Mouse (Mus musculus): Measurements from ENCODE around the gene Gm39566.

Gene Gm39566

GRCm38 (mm10) chr11:69795168-69795982 lies 19.7 kb downstream of the Gm39566 start, which contains the start of gene Chrnb1:
Gene Chrnb1, minus strand, starts transcription at chr11:69795943.
- peak; percentile 90 to 92 for DNase-seq

- no peak for DNase-seq
These were observed 21.7 kb downstream of the Gm39566 start for GRCm38 (mm10) chr11:69793429-69793828.

GRCm38 (mm10) chr11:69791420-69791819 lies 23.7 kb downstream of the Gm39566 start:
- no peak for DNase-seq

GRCm38 (mm10) chr11:69789431-69789830 lies 25.7 kb downstream of the Gm39566 start:
- DNase-seq = no peak

DNA sequence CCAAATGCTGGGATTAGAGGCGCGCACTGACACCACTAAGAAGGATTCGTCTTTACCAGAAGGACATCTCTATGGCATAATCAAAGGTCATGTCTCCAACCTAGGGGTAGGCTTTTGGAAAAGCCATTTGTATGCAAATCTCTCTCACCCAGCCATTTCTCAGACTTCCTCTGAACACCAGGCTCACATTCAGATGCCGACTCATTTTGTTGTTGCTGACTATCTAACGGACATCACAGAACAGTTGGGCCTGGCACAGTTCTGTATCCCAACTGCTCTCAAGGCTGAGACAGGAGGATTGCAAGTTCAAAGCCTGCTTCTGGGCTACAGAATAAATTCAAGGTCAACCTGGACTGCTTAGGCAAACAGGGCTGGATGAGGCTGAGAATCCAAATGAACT lies 27.8 kb downstream of the Gm39566 start:
- DNase-seq = no peak

DNA sequence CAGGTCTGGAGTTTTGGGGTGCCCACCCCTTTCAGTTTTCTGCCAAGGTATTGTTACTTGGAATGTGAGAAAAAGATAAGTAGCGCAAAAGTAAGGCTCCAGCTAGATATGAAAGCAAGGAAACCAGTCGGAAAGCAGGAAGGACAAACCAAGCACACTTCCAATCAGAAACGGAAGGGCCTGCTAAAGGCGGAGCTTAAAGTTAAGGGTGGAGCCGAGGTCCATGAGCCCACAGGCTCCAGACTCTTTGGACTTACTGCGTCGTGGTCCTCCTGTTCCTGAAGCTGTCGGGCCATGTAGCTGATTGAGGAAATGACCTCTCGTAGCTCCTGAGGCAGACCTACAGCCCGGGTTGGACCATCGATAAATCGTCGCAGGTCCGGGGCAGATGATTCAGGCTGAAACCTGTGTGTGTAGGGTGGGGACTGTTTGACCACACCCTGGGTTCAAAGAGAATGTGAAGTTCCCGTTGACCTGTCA lies 30.3 kb downstream of the Gm39566 start:
- no peak for DNase-seq

DNA sequence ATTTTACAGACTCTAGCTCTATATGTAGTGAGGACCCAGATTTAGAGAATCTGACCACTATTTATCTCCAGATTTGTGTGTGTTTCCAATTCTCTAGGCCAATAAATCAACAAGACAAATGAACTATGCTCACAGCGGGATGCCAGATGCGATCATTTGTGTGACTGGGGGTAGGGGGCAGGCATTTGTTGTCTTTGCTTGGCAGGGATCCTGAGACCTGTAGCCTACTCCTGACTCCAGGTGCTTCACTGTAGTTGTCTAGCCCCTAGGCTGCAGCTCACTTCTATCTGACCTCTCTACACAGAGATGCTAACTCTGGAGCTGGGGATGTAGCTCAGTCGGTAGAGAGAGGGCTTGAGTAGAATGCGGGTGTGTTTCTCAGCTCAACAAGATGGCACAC lies 33.3 kb downstream of the Gm39566 start:
- no peak for DNase-seq

GRCm38 (mm10) chr11:69778985-69779384 lies 36.1 kb downstream of the Gm39566 start:
- no peak for DNase-seq

DNA sequence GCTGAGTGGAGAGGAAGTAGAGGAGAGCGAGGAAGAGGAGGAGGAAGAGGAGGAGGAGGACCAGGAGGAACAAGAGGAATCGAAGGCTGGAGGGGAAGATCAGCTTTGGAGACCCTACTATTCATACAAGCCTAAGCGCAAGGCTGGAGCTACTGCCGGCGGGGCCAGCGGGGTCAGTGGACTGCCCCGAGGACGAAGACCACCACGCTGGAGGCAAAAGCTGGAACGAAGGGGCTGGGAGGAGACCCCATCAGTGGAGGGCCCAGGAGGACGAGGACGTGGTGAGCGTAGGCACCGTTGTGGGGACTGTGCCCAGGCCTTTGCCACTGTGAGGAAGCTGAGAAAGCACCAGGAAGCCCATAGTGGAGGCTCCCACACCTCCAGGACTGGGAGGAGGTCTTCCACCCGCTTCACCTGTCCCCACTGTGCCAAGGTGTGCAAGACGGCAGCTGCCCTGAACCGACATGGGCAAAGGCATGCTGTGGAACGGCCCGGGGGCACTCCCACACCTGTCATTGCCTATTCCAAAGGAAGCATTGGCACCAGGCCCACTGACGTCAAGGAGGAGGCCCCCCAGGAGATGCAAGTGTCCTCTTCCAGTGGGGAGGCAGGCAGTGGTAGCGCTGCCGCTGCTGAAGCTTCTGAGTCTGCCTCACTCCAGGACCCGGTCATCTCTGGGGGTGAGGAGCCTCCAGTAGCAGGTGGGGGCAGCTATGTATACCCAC lies 36.7 kb downstream of the Gm39566 start:
- no peak for DNase-seq

DNA sequence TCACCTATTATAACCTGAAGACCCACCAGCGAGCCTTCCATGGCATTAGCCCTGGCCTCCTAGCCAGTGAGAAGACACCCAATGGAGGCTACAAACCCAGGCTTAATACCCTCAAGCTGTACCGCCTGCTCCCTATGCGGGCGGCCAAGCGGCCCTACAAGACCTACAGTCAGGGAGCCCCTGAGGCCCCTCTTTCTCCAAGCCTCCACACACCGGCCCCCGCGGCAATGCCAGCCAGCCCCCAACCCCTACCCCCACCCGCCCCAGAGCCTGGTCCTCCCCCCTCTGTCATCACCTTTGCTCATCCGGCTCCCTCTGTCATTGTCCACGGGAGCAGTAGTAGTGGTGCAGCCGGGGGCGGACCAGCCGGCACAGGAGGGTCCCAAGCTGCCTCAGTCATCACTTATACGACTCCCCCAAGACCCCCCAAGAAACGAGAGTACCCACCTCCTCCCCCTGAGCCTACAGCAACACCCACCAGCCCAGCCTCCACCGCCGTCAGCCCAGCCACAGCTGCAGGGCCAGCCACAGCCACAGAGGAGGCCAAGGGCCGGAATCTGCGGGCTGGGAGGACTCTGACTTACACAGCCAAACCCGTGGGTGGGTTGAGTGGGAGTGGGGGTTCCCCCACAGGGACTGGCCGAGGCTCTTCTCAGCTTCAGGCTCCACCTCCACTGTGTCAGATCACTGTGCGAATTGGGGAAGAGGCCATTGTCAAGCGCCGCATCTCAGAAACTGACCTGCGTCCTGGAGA lies 37.4 kb downstream of the Gm39566 start:
- DNase-seq = no peak

GRCm38 (mm10) chr11:69776488-69776887 lies 38.6 kb downstream of the Gm39566 start:
- DNase-seq = no peak

- DNase-seq = no peak
These were observed 39.4 kb downstream of the Gm39566 start for GRCm38 (mm10) chr11:69775716-69776115.

DNA sequence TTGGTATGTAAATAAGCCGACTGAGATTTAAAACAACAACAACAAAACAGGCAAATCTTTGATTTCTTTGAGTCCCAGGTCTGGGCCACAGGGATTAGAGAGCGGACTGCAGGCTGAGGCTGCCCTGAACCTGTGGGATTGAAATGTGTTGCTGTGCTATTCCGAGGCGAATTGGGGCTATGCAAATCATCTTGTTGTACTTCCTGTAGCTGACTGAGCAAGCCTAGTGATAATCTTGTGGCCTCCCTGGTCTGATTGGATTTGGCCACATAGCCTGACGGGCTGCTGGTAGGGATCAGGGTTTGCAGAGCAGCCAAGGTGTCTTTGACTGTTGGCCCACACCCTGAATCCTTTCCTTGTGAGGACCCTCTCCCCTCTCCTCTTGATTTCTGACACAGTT lies 40.1 kb downstream of the Gm39566 start:
- DNase-seq = no peak

DNA sequence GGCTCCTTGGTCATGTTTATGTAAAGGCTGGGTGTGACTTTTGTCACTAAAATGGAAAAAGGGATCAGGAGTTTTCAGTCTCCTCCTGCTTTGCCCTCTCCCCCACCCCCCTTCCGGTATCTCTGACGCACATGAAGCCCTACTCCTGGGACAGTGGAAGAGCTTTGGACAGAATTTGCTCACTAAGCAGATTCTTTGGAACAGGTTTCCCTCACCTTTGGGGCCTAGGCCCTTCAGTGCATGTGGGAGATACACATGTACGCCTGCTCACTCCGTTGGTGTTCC lies 47.5 kb downstream of the Gm39566 start:
- DNase-seq = no peak

GRCm38 (mm10) chr11:69766872-69767624 lies 48.0 kb downstream of the Gm39566 start:
- no peak for DNase-seq

DNA sequence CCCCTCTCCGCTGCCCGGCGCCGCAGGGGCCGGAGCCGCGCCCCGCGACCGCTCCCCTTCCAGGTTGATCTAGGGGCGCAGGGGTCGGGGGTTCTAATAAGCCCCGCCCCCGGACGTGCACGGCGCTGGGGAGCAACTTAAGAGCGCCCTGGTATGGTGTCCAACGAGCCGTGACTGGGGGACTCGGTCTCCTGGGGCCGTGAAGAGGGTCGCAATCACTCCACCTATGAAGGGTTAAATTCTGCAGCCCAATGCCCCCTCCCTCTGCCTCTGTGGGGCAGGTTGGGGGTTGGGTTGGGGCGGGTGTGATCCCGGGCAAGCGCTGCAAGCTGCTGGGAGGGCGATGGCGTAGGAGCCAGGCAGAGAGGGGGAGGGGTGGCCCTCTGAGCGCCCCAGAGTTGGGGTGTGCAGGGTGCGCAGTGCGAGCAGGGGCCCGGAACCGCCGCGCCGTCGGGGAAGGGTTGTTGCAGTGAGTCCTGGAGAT lies 48.9 kb downstream of the Gm39566 start:
- peak; percentile 68 to 75 for DNase-seq

DNA sequence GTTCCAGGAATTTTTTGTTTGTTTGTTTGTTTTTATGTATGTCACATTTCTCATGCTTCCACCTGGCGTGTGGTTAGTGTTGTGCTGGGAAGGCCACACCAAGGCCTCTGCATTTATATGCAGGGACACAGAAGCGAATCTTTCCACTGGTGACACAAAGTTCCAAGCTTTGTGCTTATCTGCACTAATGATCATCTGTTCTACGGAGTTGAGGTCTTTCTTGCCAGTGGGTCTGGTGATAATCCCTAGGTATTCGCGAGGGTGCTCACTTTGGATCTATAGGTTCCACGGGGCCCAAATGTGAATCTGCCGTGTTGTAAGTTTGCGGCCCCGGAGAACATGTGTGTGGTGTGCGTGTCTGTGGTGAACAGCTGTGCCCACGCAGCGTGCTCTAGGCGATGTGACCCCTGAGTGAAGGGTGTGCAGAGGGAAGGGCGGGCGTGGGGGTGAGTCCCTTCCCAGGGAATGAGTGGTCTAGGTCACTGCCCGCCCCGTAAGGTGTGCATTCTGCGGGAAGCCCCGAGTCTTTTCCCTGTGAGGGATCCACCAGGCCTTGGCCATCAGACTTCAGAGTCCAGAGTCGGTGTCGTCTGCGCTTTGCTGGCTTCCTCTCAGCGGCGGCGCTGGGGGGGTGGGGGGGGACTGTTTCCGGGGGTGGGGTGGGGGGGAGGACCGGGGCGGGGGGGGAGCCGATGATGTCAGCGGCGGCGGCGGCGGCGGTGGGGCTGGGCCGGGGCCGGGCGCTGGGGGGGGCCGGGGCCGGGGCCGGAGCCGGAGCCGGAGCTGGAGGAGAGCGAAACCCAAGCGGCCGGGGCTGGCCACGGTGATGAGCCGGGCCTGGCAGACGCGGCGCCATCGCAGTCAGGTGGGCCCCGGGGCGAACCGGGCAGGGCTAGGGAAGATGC lies 49.6 kb downstream of the Gm39566 start, which contains the start of gene Zbtb4:
Gene Zbtb4 (plus strand): TSS at position 692 of the 905 bp plus-strand sequence.
- peak; percentile 46 to 49 for DNase-seq

DNA sequence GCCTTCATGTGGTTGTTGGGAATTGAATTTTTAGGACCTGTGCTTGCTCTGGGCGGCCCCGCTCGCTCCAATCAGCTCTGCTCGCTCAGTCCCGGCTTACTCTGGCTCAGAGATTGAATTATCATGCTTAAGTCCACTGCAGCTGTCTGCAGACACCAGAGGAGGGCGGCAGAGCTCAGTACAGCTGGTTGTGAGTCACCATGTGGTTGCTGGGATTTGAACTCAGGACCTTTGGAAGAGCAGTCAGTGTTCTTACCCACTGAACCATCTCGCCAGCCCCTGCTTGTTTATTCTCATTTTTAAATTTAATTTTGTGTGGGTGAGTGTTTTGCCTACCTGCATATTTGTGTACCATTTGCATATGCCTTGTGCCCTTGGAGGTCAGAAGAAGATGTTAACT lies 51.5 kb downstream of the Gm39566 start:
- no peak for DNase-seq

- no peak for DNase-seq
These were observed 53.2 kb downstream of the Gm39566 start, which contains the start of gene Slc35g3 for GRCm38 (mm10) chr11:69761868-69762267. Gene Slc35g3, minus strand, starts transcription at chr11:69761968.
